Mouse (Mus musculus) gastrocnemius, postnatal 14 days (tissue): Measurements from ENCODE around the gene Cd151. TPM values are rescaled to one million over a fixed set of nuclear protein-coding genes. Genes with fewer than 3 reads are reported as not detected.

Experiments used
- DNase-seq: peaks from one replicate; pipeline ENCODE4 v3.0.0; 2021; ENCODE audit warnings: mixed read lengths
- intact Hi-C: fragments of 180-260 bp; cut with DNase I; formaldehyde crosslinking; loops from one replicate; pipeline ENCODE4 v1.15.1; 2025; ENCODE audit warnings: low total_unique reads
- total RNA-seq, 2 experiments: library from RNA; stranded (reverse); gene quantifications; 2 replicates each; pipeline ENCODE4 v1.2.3; 2021

Cd151 gene
- total RNA-seq, 2 experiments from 2014 or later: 79.8 to 82.0 TPM

DNA sequence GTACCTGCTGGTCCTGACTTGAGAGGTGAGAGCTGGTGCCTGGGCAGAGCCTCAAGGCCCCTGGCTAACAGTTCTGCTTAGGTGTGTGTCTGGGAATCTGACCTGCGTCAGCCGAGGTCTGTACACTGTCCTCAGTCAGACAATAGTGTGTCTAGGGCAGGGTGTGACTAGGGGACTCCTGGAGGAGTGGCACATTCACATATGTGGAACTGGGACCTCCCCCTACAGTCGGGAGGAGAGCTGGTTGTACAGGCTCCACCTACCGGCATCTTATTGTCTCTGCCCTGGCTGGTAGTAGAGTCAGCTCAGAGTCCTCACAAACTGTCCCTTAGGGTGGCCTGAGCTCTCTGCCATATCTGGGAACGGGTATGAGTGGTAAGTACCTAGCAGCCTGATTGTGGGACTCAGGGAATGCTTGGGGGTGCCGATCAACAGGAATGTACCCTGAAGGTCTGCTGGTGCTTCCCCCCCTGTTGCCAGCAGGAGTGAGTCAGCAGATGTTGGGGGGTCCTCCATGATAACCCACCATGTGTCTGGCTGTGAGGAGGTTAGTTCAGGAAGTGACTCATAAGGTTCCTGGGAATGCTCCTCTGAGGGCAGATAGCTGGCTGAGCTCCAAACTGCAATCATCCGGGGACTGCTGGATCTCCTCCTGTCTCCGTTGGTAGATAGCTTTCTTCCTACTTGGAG lies 1.5 kb downstream of the Cd151 start:
- intact Hi-C loops: no loop called here
- DNase-seq: peak; percentile 63

DNA sequence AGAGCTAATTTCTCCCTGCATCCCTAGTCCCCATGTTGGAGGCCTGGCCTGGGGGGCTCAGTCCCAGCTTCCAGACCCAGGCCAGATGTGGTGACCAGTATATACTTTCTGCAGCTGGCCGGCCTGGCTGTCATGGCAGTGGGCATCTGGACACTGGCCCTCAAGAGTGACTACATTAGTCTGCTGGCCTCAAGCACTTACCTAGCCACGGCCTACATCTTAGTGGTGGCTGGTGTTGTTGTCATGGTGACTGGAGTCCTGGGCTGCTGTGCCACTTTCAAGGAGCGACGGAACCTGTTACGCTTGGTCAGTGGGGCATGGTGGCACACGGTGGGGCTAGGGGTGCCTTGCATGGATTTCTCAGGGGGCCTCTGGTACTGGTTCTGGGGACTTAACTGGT lies 2.2 kb downstream of the Cd151 start:
- intact Hi-C loops: no loop called here
- no peak for DNase-seq

- intact Hi-C loops: no loop called here
- DNase-seq: no peak
Measured at GRCm38 (mm10) chr7:141469901-141470636, 2.9 kb downstream of the Cd151 start.

DNA sequence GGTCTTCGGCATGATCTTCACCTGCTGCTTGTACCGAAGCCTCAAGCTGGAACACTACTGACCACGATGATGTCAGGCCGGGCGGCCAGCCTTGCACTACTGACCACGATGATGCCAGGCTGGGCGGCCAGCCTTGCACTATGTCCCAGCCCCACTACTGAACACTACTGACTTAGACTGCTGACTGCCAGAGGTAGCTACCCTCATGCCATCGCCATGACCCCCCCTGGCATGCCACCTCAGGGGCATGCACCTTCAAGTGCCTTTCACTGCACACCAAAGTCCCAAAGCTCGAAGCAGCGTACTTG lies 3.4 kb downstream of the Cd151 start:
- intact Hi-C loops: no loop called here
- no peak for DNase-seq

GRCm38 (mm10) chr7:141471236-141471635 lies 4.0 kb downstream of the Cd151 start:
- intact Hi-C loops: no loop called here
- no peak for DNase-seq

DNA sequence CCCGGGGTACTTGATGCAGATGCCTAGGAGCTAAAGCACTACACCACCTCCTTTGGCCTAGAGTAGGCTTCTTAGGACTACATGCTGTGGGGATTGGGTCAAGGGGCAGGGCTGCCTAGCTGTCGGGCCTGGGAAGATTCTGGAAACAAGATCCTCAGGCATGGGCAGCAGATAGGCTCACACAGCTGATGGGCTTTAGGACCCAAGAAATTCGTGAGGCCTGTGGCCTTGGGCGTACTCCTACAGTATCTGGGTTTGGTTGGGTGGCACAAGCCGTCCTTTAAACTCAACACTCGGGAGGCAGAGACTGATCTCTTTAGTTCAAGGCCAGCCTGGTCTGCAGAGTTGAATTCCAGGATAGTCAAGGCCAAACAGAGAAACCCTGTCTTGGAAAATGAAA lies 5.0 kb downstream of the Cd151 start:
- intact Hi-C loops: no loop called here
- DNase-seq: no peak

DNA sequence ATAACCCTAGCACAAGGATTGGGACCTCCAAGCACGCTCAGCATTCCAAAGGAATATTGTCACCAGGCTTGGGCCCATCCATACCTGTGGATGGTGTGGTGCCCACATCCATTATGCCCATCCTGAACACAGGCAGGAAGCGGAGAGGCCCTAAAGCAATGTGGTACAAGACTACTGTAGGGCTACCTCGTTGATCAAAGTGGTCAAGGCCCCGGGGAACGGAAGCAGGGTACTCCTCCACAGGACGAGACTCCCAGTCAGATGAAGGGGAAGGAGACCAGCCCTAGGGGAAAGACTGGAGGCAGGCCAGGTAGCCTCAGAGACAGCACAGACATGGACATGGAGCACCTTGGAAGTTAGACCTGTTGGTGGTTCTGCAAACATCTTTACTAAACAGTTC lies 5.6 kb downstream of the Cd151 start:
- no peak for DNase-seq
- intact Hi-C loops: no loop called here

- no peak for DNase-seq
- intact Hi-C loops: no loop called here
Measured at GRCm38 (mm10) chr7:141474160-141474559, 7.0 kb downstream of the Cd151 start.

- DNase-seq: peak; percentile 83
- intact Hi-C loops: no loop called here
Measured at GRCm38 (mm10) chr7:141475011-141475804, 8.0 kb downstream of the Cd151 start, which contains the start of the genes Polr2l and Tspan4. Gene Polr2l, minus strand, starts transcription at chr7:141475132. Gene Tspan4, plus strand, starts transcription at chr7:141475240.

- DNase-seq: no peak
- intact Hi-C loops: no loop called here
Measured at GRCm38 (mm10) chr7:141475805-141476158, 8.6 kb downstream of the Cd151 start.

GRCm38 (mm10) chr7:141476226-141476980 lies 9.2 kb downstream of the Cd151 start:
- DNase-seq: peak; percentile 86
- intact Hi-C loops: no loop called here

- DNase-seq: no peak
- intact Hi-C loops: no loop called here
Measured at GRCm38 (mm10) chr7:141476981-141477370, 9.8 kb downstream of the Cd151 start.

GRCm38 (mm10) chr7:141477578-141478269 lies 10.5 kb downstream of the Cd151 start:
- intact Hi-C loops: no loop called here
- DNase-seq: no peak

DNA sequence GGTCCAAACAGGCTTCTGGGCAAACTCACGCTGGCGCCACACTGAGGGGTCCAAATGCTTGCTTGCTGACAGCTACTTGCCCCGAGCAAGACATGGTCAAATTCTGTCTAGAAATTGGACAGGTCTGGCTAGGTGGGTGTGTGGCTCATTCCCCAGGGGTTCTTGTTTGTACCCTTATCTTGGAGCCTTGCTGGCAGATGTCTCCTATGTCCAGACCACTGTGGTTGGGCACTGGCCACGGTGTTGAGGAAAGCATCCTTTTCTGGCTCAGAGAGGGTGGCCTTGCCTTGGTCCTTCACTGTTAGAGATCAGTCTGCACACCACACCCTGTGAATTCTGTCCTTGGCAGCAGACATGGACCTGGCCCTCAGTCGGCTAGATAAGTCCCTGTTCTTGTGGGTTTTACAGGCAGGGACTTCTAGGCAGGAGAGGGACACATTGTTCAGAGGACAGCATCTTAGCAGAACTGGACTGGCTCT lies 11.1 kb downstream of the Cd151 start:
- no peak for DNase-seq
- intact Hi-C loops: no loop called here

- DNase-seq: no peak
- intact Hi-C loops: loop anchor here (5.0 kb wide), 1 partner anchor 181 kb away; no protein-coding TSS in a partner anchor
Measured at GRCm38 (mm10) chr7:141480842-141481497, 13.8 kb downstream of the Cd151 start.

DNA sequence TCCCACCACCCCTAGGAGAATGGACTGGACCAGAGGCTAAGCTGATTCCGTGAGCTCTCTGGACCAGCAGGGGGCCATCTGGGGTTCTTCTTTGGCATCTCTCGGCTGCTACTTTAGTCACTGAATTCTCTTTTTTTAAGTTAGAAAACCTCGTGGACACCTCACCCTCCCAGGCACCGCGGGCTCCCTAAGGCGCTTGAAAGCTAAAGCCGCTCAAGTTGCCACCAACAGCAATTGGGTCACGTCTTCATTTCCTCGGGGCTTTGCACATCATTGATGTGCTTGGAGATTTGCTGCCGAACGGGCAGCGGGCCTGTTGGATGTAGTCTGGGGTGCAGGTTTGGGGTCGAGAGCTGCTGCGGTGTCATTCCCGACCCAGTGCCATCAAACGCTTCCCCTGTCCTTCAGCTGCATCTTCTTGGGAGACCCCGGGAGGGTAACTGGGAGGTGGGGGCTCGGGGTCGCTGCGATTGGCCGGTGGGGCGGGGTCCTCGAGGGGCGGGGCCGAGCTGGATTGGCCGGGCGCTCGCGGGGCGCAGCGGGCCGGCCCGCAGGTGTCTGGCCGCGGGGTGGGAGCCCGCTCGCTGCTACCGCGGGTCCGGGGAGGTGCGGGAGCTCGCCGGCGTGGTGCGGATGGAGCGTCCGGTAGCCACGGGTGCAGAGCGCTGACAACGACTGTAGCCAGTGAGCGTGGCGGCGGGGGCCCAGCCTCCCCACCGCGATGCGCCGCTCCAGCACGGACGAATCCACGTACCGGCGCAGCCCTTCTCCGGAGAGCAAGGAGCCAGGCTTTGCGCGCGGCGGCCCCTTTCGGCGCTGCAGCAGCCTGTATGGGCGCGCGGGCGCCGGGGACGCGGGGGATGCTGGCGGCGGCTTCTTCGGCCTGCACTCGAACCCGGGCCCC lies 14.6 kb downstream of the Cd151 start:
- intact Hi-C loops: loop anchor here (5.0 kb wide), 1 partner anchor 181 kb away; no protein-coding TSS in a partner anchor
- peak; percentile 54 for DNase-seq

- intact Hi-C loops: loop anchor here (5.0 kb wide), 1 partner anchor 180 kb away; no protein-coding TSS in a partner anchor
- no peak for DNase-seq
Measured at GRCm38 (mm10) chr7:141482531-141483024, 15.4 kb downstream of the Cd151 start.
